Mouse (Mus musculus): ENCODE data around the gene Gm10959.

Gene Gm10959

DNA sequence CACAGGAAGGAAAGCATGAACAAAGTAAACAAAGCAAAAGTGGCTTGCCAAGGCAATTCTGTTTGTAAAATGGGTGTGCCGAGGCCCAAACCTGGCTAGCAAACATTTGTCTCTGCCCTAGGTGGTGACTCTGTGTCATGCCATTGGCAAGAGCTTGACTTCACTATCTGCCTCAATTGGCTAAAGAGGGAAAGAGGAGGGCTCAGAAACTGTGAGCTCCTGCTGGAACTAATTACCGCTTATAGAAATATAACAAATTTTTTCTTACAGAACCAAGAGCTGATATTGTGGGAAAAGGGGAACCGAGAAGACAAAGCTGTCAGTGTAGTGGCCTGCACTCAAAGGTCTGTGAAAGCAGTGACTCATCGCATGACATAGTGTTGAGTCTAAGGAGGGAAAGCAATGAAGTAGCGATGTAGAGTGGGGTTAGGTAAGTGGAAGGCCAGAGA, 30.8 kb downstream of the Gm10959 start:
- DNase-seq (ENCODE audit: low spot score) = no peak

GRCm38 (mm10) chr3:122887505-122888301, 31.5 kb downstream of the Gm10959 start:
- DNase-seq (ENCODE audit: low spot score) = no peak

- no peak for DNase-seq (ENCODE audit: low spot score)
Observed at GRCm38 (mm10) chr3:122878705-122879315, 40.4 kb downstream of the Gm10959 start.

GRCm38 (mm10) chr3:122877543-122877942, 41.6 kb downstream of the Gm10959 start:
- DNase-seq (ENCODE audit: low spot score) = no peak

DNA sequence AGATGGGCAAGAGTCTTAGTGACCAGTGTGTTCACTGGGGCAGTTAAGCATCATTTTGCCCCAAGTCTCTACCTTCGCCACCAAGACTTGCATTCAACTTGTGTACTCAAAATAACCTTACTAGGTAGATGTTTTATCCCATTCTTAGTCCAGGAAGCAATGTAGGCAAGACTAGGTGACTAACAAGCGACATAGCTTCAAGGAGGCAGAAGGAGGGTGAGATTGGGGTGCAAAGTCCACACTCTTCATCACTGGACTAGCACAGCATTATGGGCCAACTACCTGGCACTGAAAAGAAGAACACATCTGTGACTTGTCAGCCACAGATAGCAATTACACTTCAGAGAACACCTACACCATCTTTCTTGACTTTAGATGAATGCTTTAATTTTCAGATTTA, 42.3 kb downstream of the Gm10959 start:
- DNase-seq (ENCODE audit: low spot score) = no peak

GRCm38 (mm10) chr3:122871596-122871995, 47.6 kb downstream of the Gm10959 start:
- DNase-seq (ENCODE audit: low spot score) = no peak

- DNase-seq (ENCODE audit: low spot score) = no peak
Observed at GRCm38 (mm10) chr3:122868270-122868669, 50.9 kb downstream of the Gm10959 start.

DNA sequence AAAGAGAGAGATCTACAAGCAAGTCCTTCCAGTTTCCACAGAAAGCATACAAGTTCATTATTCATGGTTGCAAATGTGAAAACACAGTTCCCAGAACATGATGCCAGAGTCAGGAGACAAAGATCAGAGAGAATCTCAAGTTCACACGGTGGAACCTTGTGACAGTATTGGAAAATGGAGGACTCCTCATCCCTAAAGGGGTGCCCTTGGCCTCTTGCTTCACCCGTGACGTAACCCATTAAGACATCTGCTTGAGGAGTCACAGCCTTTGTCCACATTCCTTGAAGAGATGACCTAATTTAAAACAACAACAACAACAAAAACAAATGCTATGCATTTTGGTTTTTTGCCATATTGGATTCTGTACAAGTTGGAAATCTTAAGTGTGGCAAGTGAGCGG, 54.1 kb downstream of the Gm10959 start:
- DNase-seq (ENCODE audit: low spot score) = no peak

Measured in MN1 (cell line).